Mouse (Mus musculus) kidney, adult 2 months (tissue): ENCODE measurements at regions not wholly inside any gene's neighbourhood (a gene's known extent, or its start where the extent isn't known, plus 50 kb on each side); places are given as distances from the start of the nearest gene placed in this dataset.

Experiments
- DNase-seq: peaks from one replicate; pipeline ENCODE4 v3.0.0; 2021
- H3K27ac ChIP-seq: fragments of 200-500 bp; 2 replicates; pipeline ENCODE4 v1.5.1; 2012; ENCODE audit warnings: low read depth, low read length, control low read depth, inconsistent platforms; ENCODE audit not compliant: insufficient read depth
- H3K27me3 ChIP-seq: fragments of 200-500 bp; replicated peaks from 2 replicates; pipeline ENCODE4 v1.6.1; 2012; ENCODE audit warnings: mild to moderate bottlenecking, moderate library complexity, low read length, inconsistent platforms; ENCODE audit not compliant: control insufficient read depth, insufficient read depth
- H3K36me3 ChIP-seq: fragments of 200-500 bp; 2 replicates; pipeline ENCODE4 v1.6.1; 2012; ENCODE audit warnings: mild to moderate bottlenecking, moderate library complexity, low read length, inconsistent platforms; ENCODE audit not compliant: control insufficient read depth, insufficient read depth
- H3K4me1 ChIP-seq: fragments of 200-500 bp; 2 replicates; pipeline ENCODE4 v1.6.1; 2011; ENCODE audit warnings: low read length; ENCODE audit not compliant: control insufficient read depth, insufficient read depth
- H3K4me3 ChIP-seq: fragments of 200-500 bp; 2 replicates; pipeline ENCODE4 v1.5.1; 2011; ENCODE audit warnings: mild to moderate bottlenecking, low read depth, low read length, control low read depth; ENCODE audit not compliant: insufficient read depth
- CTCF ChIP-seq: fragments of 200-500 bp; conservative IDR thresholded peaks from 2 replicates; pipeline ENCODE4 v1.5.1; 2011; ENCODE audit warnings: low read depth, mild to moderate bottlenecking, control low read depth, low read length, moderate library complexity, mixed read lengths; ENCODE audit not compliant: insufficient read depth, insufficient read length
- POLR2A ChIP-seq: fragments of 200-500 bp; IDR thresholded peaks from one replicate; pipeline ENCODE4 v1.6.1; 2011; ENCODE audit warnings: low read depth, low read length, control low read depth
- WGBS: fragments of 180-500 bp; shearing (Covaris S2); methylation state at CpG from one replicate; pipeline ENCODE4 v1.1.7; 2018; 5-methylcytosine and 5-hydroxymethylcytosine counted together

DNA sequence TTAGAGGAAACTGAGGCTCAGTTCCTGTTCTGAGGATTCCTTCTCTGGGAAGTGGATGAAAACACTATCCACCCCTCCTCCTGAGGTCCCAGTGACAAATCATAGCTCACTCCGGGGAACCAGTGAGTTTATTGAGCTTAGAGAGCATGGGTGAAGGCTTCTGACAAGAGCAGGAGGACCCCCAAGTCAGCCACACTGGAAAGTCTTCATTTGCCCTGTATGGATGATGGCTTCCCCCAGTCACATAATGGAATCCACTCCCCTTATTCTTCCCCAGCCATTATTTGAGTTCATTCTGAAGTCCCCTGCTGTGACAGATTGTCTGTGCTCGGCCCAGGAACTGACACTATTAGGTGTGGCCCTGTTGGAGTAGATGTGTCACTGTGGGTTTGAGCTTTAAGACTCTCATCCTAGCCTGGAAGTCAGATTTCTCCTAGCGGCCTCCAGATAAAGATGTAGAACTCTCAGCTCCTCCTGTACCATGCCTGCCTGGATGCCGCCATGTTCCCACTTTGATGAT lies 141.3 kb downstream of the Chst1 start:
- H3K4me1 ChIP-seq: no peaks in the 10 kb centered on the region
- WGBS: 87% methylated on average over 4 of the region's 4 CpGs
- H3K36me3 ChIP-seq: no peaks in the 10 kb centered on the region
- DNase-seq: no peak
- no peaks in the 10 kb centered on the region for H3K27me3 ChIP-seq
- no peak overlapping the region for H3K4me3 ChIP-seq
- no peak overlapping the region for H3K27ac ChIP-seq
- TF ChIP-seq POLR2A (no peak), CTCF (no peak)

- DNase-seq: peak; percentile 96
- H3K27ac ChIP-seq: peak overlapping the region; percentile 70
- no peak for TF ChIP-seq POLR2A
- no peak for TF ChIP-seq CTCF
- no peaks in the 10 kb centered on the region for H3K4me1 ChIP-seq
- WGBS: 35% methylated on average over 5 of the region's 5 CpGs
- H3K4me3 ChIP-seq: peak overlapping the region; percentile 32; the same call in 1 of the 2 replicates
- H3K27me3 ChIP-seq: no peaks in the 10 kb centered on the region
- H3K36me3 ChIP-seq: no peaks in the 10 kb centered on the region
Measured at GRCm38 (mm10) chr2:92742025-92742424, 142.5 kb downstream of the Chst1 start.

- H3K4me3 ChIP-seq: peak overlapping the region; percentile 32; the same call in 1 of the 2 replicates
- H3K27me3 ChIP-seq: no peaks in the 10 kb centered on the region
- DNase-seq: peak; percentile 13
- no peaks in the 10 kb centered on the region for H3K4me1 ChIP-seq
- peak overlapping the region; percentile 70 for H3K27ac ChIP-seq
- no peaks in the 10 kb centered on the region for H3K36me3 ChIP-seq
- TF ChIP-seq CTCF (no peak), POLR2A (no peak)
Measured at GRCm38 (mm10) chr2:92742671-92743070, 143.2 kb downstream of the Chst1 start.

DNA sequence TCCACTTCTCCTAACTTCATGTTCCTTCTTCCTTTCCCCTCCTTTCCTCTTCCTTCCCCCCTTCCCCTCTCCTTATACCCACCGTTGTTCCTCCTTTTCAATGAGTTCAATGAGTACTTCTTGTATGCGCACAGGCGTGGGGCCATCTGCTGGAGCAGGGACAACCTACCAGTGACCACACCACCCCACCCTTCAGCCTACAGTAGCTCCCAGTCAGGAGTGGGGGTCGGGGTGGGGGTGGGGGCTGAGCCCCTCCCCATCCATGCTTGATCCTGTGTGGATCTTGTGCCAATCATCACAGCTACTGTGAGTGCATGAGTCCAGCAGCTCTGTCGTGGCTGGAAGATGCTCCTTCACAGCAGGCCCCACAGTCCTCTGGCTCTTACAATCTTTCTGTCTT lies 143.6 kb downstream of the Chst1 start:
- H3K36me3 ChIP-seq: no peaks in the 10 kb centered on the region
- no peak for TF ChIP-seq POLR2A
- TF ChIP-seq CTCF: no peak
- H3K4me1 ChIP-seq: no peaks in the 10 kb centered on the region
- peak overlapping the region; percentile 70; the same call in 1 of the 2 replicates for H3K27ac ChIP-seq
- H3K27me3 ChIP-seq: no peaks in the 10 kb centered on the region
- 44% methylated on average over 5 of the region's 5 CpGs for whole genome bisulfite sequencing
- DNase-seq: peak; percentile 13
- H3K4me3 ChIP-seq: 0 out of 2 replicates have a peak overlapping the region, but pooled peaks have one; percentile 12

DNA sequence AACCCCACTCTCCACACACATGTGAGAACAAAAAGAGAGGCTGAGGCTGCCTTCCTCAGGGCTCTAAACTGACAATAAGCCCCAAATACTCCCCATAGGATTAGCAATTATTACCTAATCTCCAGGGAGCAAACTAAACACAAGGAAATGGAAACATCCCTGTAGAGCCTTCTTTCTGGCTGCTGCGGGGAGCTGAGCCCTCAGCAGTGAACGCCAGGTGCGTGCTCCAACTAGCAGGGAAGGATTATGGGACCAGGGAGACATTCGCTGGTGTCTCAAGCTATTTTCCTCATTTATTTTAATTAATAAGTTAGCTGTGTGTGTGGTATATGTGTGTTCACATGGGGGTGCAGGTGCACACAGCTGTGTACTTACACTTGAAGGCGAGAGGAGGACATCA lies 144.4 kb downstream of the Chst1 start:
- WGBS: 85% methylated on average over 5 of the region's 5 CpGs
- H3K4me3 ChIP-seq: no peak overlapping the region
- no peak overlapping the region for H3K27ac ChIP-seq
- no peaks in the 10 kb centered on the region for H3K4me1 ChIP-seq
- H3K27me3 ChIP-seq: no peaks in the 10 kb centered on the region
- H3K36me3 ChIP-seq: no peaks in the 10 kb centered on the region
- DNase-seq: no peak
- TF ChIP-seq POLR2A (no peak), CTCF (no peak)

- DNase-seq: peak; percentile 50
- no peaks in the 10 kb centered on the region for H3K36me3 ChIP-seq
- no peak overlapping the region for H3K27ac ChIP-seq
- H3K4me1 ChIP-seq: no peaks in the 10 kb centered on the region
- H3K4me3 ChIP-seq: no peak overlapping the region
- TF ChIP-seq POLR2A (no peak), CTCF (no peak)
- H3K27me3 ChIP-seq: no peaks in the 10 kb centered on the region
- WGBS: 71% methylated on average over 2 of the region's 2 CpGs
Measured at GRCm38 (mm10) chr2:92747406-92747805, 147.9 kb downstream of the Chst1 start.

GRCm38 (mm10) chr2:92750116-92750515 lies 150.6 kb downstream of the Chst1 start:
- no peaks in the 10 kb centered on the region for H3K4me1 ChIP-seq
- WGBS: 41% methylated on average over 4 of the region's 4 CpGs
- H3K27ac ChIP-seq: peak overlapping the region; percentile 32; the same call in 1 of the 2 replicates
- no peak overlapping the region for H3K4me3 ChIP-seq
- no peak for DNase-seq
- no peak for TF ChIP-seq POLR2A
- no peak for TF ChIP-seq CTCF
- no peaks in the 10 kb centered on the region for H3K36me3 ChIP-seq
- H3K27me3 ChIP-seq: no peaks in the 10 kb centered on the region

DNA sequence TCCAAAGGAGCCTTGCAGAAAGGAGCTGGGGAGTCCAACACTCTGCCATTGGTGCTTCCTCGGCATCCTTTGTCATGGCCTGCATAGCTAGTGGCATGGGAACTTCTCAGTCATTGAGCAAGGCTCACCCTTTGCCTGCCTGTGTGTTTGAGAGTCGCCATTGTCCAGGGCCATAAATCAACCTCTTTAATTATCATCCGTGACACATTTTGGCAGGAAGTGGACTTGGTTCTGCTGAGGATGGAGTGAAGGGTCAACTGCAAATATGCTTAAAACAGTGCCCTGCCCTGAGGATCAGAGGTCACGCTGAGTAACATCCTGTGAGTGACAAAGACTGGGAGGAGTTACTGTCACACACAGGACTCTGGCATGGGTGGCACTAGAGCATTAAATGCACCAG lies 151.2 kb downstream of the Chst1 start:
- Histone ChIP-seq H3K4me3 (no peak overlapping the region), H3K27ac (peak overlapping the region; percentile 52), H3K36me3 (no peaks in the 10 kb centered on the region), H3K4me1 (no peaks in the 10 kb centered on the region), H3K27me3 (no peaks in the 10 kb centered on the region)
- peak; percentile 78 for DNase-seq
- 18% methylated on average over 4 of the region's 4 CpGs for WGBS
- TF ChIP-seq CTCF (no peak), POLR2A (no peak)
